In the genomic region with DNA sequence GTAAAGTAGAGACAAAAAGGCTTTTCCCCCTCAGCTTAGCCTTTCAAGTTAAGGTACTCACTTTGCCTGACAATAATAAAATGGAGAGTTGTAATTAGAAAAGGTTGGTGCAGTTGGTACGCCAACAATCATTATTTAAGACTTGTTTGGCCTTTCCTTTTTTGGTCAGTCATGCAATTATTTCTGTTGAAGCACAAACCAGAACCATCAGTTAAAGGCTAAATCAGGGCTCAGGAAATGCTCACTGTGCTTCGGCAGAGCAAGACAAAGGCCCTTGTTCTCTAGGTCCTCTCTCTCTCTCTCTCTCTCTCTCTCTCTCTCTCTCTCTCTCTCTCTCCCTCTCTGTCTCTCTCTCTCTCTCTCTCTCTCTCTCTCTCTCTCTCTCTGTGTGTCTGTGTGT, we compare ENCODE assay signal across 25 mouse cellular contexts.
DNase-seq lines count a peak whose midpoint lies in the region; ATAC-seq lines count a peak whose summit lies in the region.
"Had no signal": no experiment of that assay in that cellular context is flagged by ENCODE, and none has a peak within 500 bp of the region (broad histone marks: within the 10 kb centered on the region; RNA-seq: fewer than 3 reads in every experiment).

No protein-coding gene starts in this region.

- no peak overlapping the region for H3K4me2 ChIP-seq in kidney, embryonic 14.5 days (replicated peaks; ENCODE audit: low read depth, low read length)
- H3K4me2 ChIP-seq in neural tube, embryonic 13.5 days: no peak overlapping the region
- no peak overlapping the region for H3K4me2 ChIP-seq in neural tube, embryonic 15.5 days
- H3K4me2 ChIP-seq: forebrain, embryonic 13.5 days; hindbrain, embryonic 15.5 days; liver, embryonic 11.5 days had no signal

- peak overlapping the region; percentile 79; the same call in 1 of the 2 replicates for H3K27ac ChIP-seq in kidney, embryonic 14.5 days (ENCODE audit: low read depth, low read length)
- H3K27ac ChIP-seq in neural tube, embryonic 13.5 days (replicated peaks): 0 out of 2 replicates have a peak overlapping the region, but pooled peaks have one; percentile 9
- no peak overlapping the region for H3K27ac ChIP-seq in neural tube, embryonic 15.5 days (replicated peaks)
- peak overlapping the region; percentile 83 for H3K27ac ChIP-seq in limb, embryonic 10.5 days
- H3K27ac ChIP-seq: forebrain, embryonic 13.5 days; heart, adult 2 months; hindbrain, embryonic 15.5 days; macrophage had no signal

- no peak for DNase-seq in kidney, adult 18-20 months
- no peak for DNase-seq in limb, embryonic 10.5 days (ENCODE audit: low spot score)
- peak; percentile 75 for DNase-seq in retina, postnatal 1 day
- no peak for DNase-seq in ovary, adult 18-20 months (ENCODE audit: low spot score)
- DNase-seq in spleen, adult 18-20 months: no peak
- DNase-seq: adrenal gland, adult 8-10 months; B cell, adult 2 months; cerebellum, adult 9-10 months; gastrocnemius, postnatal 14 days; heart, adult 2 months; heart, postnatal 36 days; kidney, postnatal 25 days; layer of hippocampus, adult 9-11 months; liver, postnatal 0 days; thymus, postnatal 14 days had no signal

- H3K4me3 ChIP-seq in kidney, embryonic 14.5 days (ENCODE audit: low read length): no peak overlapping the region
- no peak overlapping the region for H3K4me3 ChIP-seq in neural tube, embryonic 13.5 days
- H3K4me3 ChIP-seq in neural tube, embryonic 15.5 days (replicated peaks): no peak overlapping the region
- no peak overlapping the region for H3K4me3 ChIP-seq in limb, embryonic 10.5 days
- H3K4me3 ChIP-seq: forebrain, embryonic 13.5 days; heart, adult 2 months; hindbrain, embryonic 15.5 days had no signal

- H3K27me3 ChIP-seq in kidney, embryonic 14.5 days (ENCODE audit: control insufficient read depth, insufficient read depth, low read length): no peaks in the 10 kb centered on the region
- H3K27me3 ChIP-seq in neural tube, embryonic 13.5 days: no peaks in the 10 kb centered on the region
- H3K27me3 ChIP-seq in neural tube, embryonic 15.5 days (replicated peaks): no peaks in the 10 kb centered on the region
- H3K27me3 ChIP-seq in limb, embryonic 10.5 days (ENCODE audit: low read depth, poor library complexity, severe bottlenecking): no peaks in the 10 kb centered on the region
- H3K27me3 ChIP-seq: forebrain, embryonic 13.5 days; hindbrain, embryonic 15.5 days had no signal

- no peaks in the 10 kb centered on the region for H3K9me3 ChIP-seq in kidney, embryonic 14.5 days (ENCODE audit: control insufficient read depth, low read length)
- no peaks in the 10 kb centered on the region for H3K9me3 ChIP-seq in neural tube, embryonic 13.5 days
- no peaks in the 10 kb centered on the region for H3K9me3 ChIP-seq in neural tube, embryonic 15.5 days (replicated peaks)
- no peaks in the 10 kb centered on the region for H3K9me3 ChIP-seq in limb, embryonic 10.5 days (replicated peaks)
- H3K9me3 ChIP-seq: forebrain, embryonic 13.5 days; hindbrain, embryonic 15.5 days had no signal

- no peaks in the 10 kb centered on the region for H3K36me3 ChIP-seq in kidney, embryonic 14.5 days (ENCODE audit: control insufficient read depth, insufficient read depth, low read length)
- H3K36me3 ChIP-seq in neural tube, embryonic 13.5 days: 0 out of 2 replicates have a peak, but pooled peaks cover 5% of the 10 kb centered on the region
- H3K36me3 ChIP-seq in neural tube, embryonic 15.5 days: no peaks in the 10 kb centered on the region
- H3K36me3 ChIP-seq in limb, embryonic 10.5 days: peaks cover 14% of the 10 kb centered on the region
- H3K36me3 ChIP-seq: G1E; hindbrain, embryonic 15.5 days had no signal

- H3K9ac ChIP-seq in kidney, embryonic 14.5 days (ENCODE audit: low read depth, low read length): no peak overlapping the region
- H3K9ac ChIP-seq in neural tube, embryonic 13.5 days: no peak overlapping the region
- H3K9ac ChIP-seq in neural tube, embryonic 15.5 days (replicated peaks): no peak overlapping the region
- H3K9ac ChIP-seq: forebrain, embryonic 13.5 days; hindbrain, embryonic 15.5 days; liver, postnatal 0 days had no signal

- WGBS in kidney, embryonic 14.5 days: 32% methylated on average over 2 of the region's 2 CpGs
- WGBS in neural tube, embryonic 13.5 days: 21% methylated on average over 2 of the region's 2 CpGs
- WGBS in neural tube, embryonic 15.5 days: 21% methylated on average over 2 of the region's 2 CpGs
- 25% methylated on average over 2 of the region's 2 CpGs for WGBS in limb, embryonic 10.5 days

- ATAC-seq in kidney, embryonic 14.5 days (ENCODE audit: low FRiP score, low TSS enrichment): no peak
- no peak for ATAC-seq in neural tube, embryonic 13.5 days (ENCODE audit: low read depth)
- ATAC-seq in neural tube, embryonic 15.5 days (ENCODE audit: low FRiP score): no peak
- ATAC-seq: forebrain, embryonic 13.5 days; intestine, embryonic 16.5 days; liver, postnatal 0 days; lung, postnatal 0 days had no signal

- H3K4me1 ChIP-seq in kidney, embryonic 14.5 days (ENCODE audit: control insufficient read depth, insufficient read depth, low read length): peaks cover 22% of the 10 kb centered on the region
- peaks cover 40% of the 10 kb centered on the region for H3K4me1 ChIP-seq in neural tube, embryonic 13.5 days (replicated peaks)
- H3K4me1 ChIP-seq in neural tube, embryonic 15.5 days: peaks cover 25% of the 10 kb centered on the region
- peaks cover 76% of the 10 kb centered on the region for H3K4me1 ChIP-seq in limb, embryonic 10.5 days
